Mouse (Mus musculus) erythroblast, adult 5-6 weeks (primary cell): ENCODE data around the gene Exoc4. TPM values are rescaled to one million over a fixed set of nuclear protein-coding genes. Genes with fewer than 3 reads are reported as not detected.

Experiments used
- ATAC-seq: replicated peaks from 2 replicates; pipeline ENCODE4 v1.8.0; 2016; ENCODE audit warnings: moderate number of reproducible peaks, mild to moderate bottlenecking, moderate TSS enrichment, inconsistent platforms; ENCODE audit not compliant: poor library complexity, low FRiP score, severe bottlenecking
- total RNA-seq, 2 experiments: library from RNA; stranded (forward) in 1 of 2; stranded (reverse) in 1 of 2; fragments of 150-400 nt in 1 of 2; fragments of 200-764, 138-1000 nt in 1 of 2; gene quantifications; 2 replicates each; pipeline versions ENCODE4 v1.2.3 to v1.2.4; 2015 to 2017; ENCODE audit warnings: low replicate concordance in 2 of 2

Exoc4 gene
- total RNA-seq, 2 experiments from 2014 or later, result 14.8 to 18.1 TPM

GRCm38 (mm10) chr6:33900615-33901014 lies 651.7 kb downstream of the Exoc4 start:
- ATAC-seq, result no peak

GRCm38 (mm10) chr6:33905099-33905498 lies 656.2 kb downstream of the Exoc4 start:
- ATAC-seq, result no peak

DNA sequence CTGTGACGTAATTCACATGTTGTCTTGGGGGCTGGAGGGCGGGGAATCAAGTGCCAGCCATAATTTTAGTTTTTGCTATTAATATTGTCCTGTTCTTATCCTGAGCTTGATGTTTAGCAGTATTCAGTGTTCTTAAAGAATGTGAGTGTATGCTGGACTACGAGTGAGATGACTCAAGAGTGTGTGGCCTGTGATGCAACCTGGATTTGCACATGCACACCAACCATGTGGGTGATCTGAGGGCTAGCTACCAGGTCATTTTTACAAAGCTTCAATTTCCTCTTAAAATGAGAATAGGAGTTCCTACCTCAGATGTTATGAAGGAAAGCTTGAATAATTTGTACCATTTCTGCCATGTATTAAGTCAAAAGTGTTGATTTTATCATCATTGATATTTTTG lies 661.8 kb downstream of the Exoc4 start:
- no peak for ATAC-seq

DNA sequence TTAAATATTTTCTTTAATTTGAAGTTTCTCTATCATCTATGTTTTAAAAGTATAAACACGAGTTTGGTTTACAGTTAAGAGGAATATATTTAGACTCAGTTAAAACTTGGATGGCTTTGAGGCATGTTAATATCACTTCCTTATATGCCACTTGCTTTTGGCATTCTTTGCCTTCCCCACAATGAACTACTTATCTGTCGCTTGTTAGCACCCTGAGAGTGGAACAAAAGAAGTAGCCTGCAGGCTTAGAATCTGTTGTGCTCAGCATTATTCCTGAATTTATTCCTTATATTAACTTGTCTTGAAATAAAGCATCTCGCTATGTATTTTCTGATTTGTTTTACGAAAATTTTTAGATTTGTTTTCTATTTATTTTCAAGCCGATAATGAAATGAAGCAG lies 664.2 kb downstream of the Exoc4 start:
- ATAC-seq, result no peak

DNA sequence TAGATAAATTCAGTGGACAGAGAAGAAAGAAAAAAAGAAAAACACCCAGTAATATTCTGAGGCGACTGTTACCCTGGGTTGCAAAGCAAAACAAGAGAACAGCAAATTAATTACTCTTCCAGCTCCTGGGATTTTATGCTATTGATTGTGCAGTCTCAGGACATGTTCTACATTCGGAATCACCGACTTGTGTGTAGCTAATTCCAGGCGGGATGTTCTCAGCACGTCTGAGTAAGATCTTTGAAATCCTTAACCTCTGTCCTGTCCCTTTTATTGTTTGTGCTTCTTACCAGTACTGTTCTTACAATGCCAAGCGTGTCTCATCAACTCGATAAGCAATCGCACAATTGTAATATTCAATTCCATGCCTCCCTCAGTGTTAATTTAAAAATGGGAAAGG lies 664.6 kb downstream of the Exoc4 start:
- ATAC-seq, result no peak

GRCm38 (mm10) chr6:33913964-33914363 lies 665.1 kb downstream of the Exoc4 start:
- no peak for ATAC-seq

DNA sequence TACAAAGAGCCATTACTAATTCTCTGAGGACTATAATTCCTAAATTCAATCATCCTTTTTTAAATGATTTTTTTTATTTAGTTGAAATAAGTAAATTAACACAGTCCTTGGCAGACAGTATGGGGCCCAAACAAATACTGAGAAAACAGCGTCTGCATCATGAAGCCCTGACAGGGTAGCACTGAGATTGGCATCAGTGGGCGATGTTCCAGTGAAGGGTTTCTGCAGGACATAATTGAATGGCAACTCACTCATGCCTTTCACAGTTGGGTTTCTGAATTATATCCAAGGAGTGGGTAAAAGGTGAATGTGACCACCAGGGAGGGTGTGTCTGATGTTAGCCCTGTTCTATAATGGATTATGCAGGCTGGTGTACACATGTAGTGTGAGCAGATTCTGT lies 674.7 kb downstream of the Exoc4 start:
- ATAC-seq, result no peak

DNA sequence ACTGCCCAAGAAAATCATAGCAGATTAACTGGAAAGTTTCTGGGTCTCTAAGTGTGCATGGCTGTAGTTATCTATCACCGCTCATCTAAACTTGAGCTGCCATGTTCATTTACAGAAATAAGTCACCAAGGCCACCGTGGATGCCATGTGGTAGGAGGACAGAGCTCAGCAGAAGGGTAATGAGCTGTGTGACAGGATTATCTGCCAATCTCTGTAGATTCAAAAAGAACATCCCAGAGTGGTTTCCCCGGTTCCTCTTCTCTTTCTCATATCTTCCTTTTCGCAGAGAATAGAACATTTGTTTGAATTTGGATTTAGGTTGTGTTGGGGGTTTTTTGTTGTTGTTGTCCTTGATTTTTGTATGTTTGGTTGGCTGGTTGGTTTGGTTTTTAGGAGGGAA lies 676.0 kb downstream of the Exoc4 start:
- ATAC-seq, result no peak

DNA sequence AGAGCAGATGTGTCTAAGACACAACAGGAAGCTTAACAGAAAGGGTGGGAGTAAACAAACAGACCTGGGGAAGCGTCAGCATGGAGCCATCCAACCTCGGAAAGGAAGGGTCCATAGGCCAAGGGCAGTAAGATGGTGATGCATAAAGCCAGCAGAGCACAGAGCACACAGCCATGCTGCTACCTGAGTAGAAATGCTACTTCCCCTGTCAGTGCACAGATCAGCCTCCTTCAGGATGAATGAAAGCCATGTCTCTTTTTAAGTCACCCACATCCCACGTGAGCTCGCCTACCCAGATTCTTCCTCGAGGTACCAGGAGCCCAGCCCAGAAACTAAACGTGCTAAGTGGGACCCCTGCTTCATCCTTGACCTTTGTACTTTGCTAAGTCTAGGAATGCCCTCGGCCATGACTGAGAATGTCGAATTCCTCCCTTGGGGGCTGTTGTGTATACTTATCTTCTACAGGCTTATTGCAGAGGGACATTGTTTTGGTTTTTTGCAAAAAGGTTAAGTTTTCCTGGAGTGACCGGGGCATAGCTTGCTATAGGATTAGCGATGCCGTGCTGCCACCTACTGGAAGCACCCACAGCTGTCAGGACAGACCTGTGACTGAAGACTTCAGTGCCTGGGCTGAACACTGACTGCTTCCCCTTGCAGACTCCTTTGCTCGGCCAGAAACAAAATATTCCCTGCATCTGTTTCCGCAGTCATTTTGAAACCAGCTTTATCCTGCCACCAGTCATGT lies 680.6 kb downstream of the Exoc4 start:
- ATAC-seq, result no peak

GRCm38 (mm10) chr6:33930087-33930945 lies 681.4 kb downstream of the Exoc4 start:
- no peak for ATAC-seq

- ATAC-seq, result no peak
Observed at GRCm38 (mm10) chr6:33937906-33938305, 689.0 kb downstream of the Exoc4 start.

- no peak for ATAC-seq
Observed at GRCm38 (mm10) chr6:33939169-33939568, 690.3 kb downstream of the Exoc4 start.

GRCm38 (mm10) chr6:33946911-33947489 lies 698.1 kb downstream of the Exoc4 start:
- ATAC-seq, result no peak

DNA sequence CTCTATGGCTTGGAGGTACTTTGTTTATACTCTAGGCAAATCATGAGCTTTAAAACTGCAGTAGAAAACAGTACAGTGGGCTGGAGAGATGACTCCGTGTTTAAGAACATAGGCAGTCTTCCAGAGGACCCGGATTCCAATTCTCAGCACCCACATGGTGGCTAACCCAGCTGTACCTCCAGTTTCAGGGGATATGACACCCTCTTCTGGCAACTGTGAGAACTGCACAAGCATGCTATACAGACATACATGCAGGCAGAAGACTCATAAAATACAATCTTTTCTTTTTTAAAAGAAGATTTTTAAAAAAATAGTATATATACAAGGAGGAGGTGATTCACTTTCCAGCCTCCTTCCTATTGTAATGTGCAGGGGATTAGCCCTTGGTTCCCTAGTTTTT lies 701.2 kb downstream of the Exoc4 start:
- no peak for ATAC-seq

DNA sequence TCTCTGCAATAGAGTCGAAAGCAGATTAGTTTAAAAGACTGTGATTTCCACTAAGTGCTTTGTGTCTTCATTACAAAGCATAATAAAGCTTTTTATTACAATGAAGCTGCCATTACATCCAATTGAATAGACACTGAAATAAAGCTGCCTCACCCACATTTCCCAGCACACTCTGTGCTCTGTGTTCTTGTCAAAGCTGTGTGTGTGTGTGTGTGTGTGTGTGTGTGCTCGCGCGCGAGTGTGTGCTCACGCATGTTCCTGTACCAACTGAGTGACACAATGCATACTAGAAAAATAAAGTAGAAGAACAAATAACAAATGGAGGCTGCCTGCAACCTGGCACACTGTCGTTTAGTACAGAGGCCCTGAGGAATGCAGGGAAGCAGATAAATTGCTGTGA lies 706.6 kb downstream of the Exoc4 start:
- no peak for ATAC-seq

DNA sequence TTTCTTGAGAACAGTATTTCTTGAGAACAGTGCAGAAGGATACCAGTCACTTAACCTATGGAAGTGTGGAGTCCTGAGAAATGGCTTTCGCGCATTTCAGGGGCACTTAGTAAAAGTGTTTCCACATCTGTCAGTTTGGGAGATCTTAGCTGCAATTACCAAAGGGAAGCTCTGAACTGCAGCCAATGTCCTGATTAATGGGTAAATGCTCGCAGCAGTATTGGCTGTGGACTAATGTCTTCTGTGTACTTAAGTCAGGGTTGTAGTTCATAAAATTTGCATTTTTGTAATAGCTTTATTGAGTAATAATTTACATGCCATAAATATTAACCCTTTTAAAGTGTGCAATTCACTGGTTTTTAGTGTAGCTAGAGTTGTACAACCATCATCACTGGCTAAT lies 709.4 kb downstream of the Exoc4 start:
- ATAC-seq, result no peak

DNA sequence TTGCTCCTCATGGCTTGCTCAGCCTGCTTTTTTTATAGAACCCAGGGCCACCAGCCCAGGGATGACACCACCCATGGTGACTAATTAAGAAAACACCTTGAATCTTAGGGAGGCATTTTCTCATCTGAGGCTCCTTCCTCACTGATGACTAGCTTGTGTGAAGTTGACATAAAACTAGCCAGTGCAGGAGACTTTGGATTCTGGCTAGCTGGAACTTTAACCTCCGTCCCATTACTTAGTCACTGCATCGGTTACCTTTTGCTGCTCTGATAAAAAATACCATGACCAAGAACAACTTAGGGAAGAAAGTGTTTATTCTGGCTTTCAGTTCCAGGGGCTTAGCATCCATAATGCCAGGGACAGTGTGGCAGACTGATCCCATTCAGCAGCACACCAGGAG lies 711.9 kb downstream of the Exoc4 start:
- ATAC-seq, result no peak

GRCm38 (mm10) chr6:33963092-33963491 lies 714.2 kb downstream of the Exoc4 start:
- ATAC-seq, result no peak

DNA sequence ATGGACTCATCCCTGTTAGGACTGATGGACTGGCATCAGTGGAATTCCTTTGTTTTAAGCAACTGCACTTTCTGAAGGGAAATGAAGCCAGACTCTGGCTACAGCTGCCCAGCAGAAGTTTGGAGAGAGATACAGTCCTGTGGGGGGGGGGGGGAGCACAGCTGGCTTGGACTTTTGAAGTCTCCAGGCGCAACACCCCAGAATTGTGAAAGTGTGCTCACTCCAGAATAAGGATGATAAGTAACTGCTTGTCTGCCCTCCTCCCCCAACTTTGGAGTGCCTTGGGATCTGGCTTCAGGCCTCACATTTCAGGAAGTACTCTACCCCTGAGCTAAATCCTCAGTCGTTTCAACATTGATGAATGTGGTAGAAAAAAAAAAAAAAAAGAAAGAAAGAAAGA lies 716.7 kb downstream of the Exoc4 start:
- no peak for ATAC-seq

DNA sequence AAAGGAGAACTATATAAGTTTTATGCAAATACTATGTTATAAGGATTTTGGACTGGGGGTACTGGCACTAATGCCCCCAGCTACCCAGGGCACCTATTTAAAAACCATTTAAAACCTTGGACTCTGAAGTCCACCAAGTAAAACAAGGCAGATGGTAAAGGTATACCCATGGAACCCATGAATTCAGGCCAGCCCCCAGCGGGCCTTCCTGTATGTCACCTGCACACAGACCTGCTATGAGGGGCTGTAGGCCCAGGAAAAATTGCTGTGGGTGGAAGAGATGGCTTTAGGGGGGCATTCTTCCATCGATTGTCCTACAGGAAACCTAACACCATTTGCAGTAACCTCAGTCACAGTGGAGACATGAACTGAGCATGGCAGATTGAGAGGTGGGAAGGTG lies 719.9 kb downstream of the Exoc4 start:
- ATAC-seq, result no peak

- no peak for ATAC-seq
Observed at GRCm38 (mm10) chr6:33972801-33973200, 723.9 kb downstream of the Exoc4 start.
